Mouse (Mus musculus) liver, embryonic 16.5 days (tissue): Measurements from ENCODE around the gene Sorbs1. TPM values are rescaled to one million over a fixed set of nuclear protein-coding genes. Genes with fewer than 3 reads are reported as not detected.

Source experiments
- ATAC-seq: fragments of 200-750 bp; cut with Nextera tagmentation; 2 replicates; pipeline ENCODE4 v1.8.0; 2017; ENCODE audit warnings: low read depth, mild to moderate bottlenecking, moderate number of reproducible peaks, moderate library complexity
- H3K27ac ChIP-seq: fragments of 300-500 bp; sonication (generic); 2 replicates; pipeline ENCODE4 v1.5.1; 2014; ENCODE audit warnings: mild to moderate bottlenecking, low read length
- H3K27me3 ChIP-seq: fragments of 300-500 bp; sonication (generic); 2 replicates; pipeline ENCODE4 v1.6.1; 2014; ENCODE audit warnings: low read depth, low read length, mixed read lengths; ENCODE audit not compliant: control insufficient read depth, insufficient read depth
- H3K36me3 ChIP-seq: fragments of 300-500 bp; sonication (generic); 2 replicates; pipeline ENCODE4 v1.6.1; 2014; ENCODE audit warnings: mild to moderate bottlenecking; ENCODE audit not compliant: control insufficient read depth, insufficient read depth
- H3K4me1 ChIP-seq: fragments of 300-500 bp; sonication (generic); 2 replicates; pipeline ENCODE4 v1.6.1; 2014; ENCODE audit warnings: low read depth, low read length, mixed read lengths; ENCODE audit not compliant: control insufficient read depth
- H3K4me2 ChIP-seq: fragments of 300-500 bp; sonication (generic); 2 replicates; pipeline ENCODE4 v1.6.1; 2014; ENCODE audit warnings: low read depth, low read length, mixed read lengths
- H3K4me3 ChIP-seq: fragments of 300-500 bp; sonication (generic); 2 replicates; pipeline ENCODE4 v1.5.1; 2014; ENCODE audit warnings: low read depth, mild to moderate bottlenecking, low read length
- H3K9ac ChIP-seq: fragments of 300-500 bp; sonication (generic); 2 replicates; pipeline ENCODE4 v1.6.1; 2014; ENCODE audit warnings: low read depth, low read length
- H3K9me3 ChIP-seq: fragments of 300-500 bp; sonication (generic); replicated peaks from 2 replicates; pipeline ENCODE4 v1.6.1; 2016; ENCODE audit warnings: low read length; ENCODE audit not compliant: control insufficient read depth
- WGBS: fragments of 180-500 bp; shearing (Covaris S2); extraction: QIAGEN DNeasy Blood & Tissue Kit; methylation state at CpG from one replicate; pipeline ENCODE4 v1.1.7; 2014; ENCODE audit not compliant: insufficient replicate concordance; 5-methylcytosine and 5-hydroxymethylcytosine counted together
- polyA plus RNA-seq: library from polyadenylated mRNA; unstranded; fragments of >200 nt; fragmentation: Nextera tagmentation; extraction: Ambion mirVana; gene quantifications from 2 replicates; pipeline ENCODE4 v1.2.1, GENCODE M21; 2015

Sorbs1 gene
- polyA plus RNA-seq, 1 experiment from 2014 or later = 39.6 TPM

GRCm38 (mm10) chr19:40407186-40407585, 106.4 kb downstream of the Sorbs1 start:
- no peaks in the 10 kb centered on the region for H3K27me3 ChIP-seq
- ATAC-seq = no peak
- H3K4me3 ChIP-seq = no peak overlapping the region
- peaks cover 4% of the 10 kb centered on the region; the same call in 1 of the 2 replicates for H3K4me1 ChIP-seq
- no peaks in the 10 kb centered on the region for H3K36me3 ChIP-seq
- H3K27ac ChIP-seq = no peak overlapping the region
- no peak overlapping the region for H3K9ac ChIP-seq
- WGBS = 65% methylated on average over 2 of the region's 2 CpGs
- H3K9me3 ChIP-seq = no peaks in the 10 kb centered on the region
- no peak overlapping the region for H3K4me2 ChIP-seq

- Histone ChIP-seq H3K9me3 (no peaks in the 10 kb centered on the region), H3K36me3 (no peaks in the 10 kb centered on the region), H3K27ac (no peak overlapping the region), H3K4me1 (peaks cover 4% of the 10 kb centered on the region; the same call in 1 of the 2 replicates), H3K27me3 (no peaks in the 10 kb centered on the region), H3K4me3 (no peak overlapping the region), H3K4me2 (no peak overlapping the region), H3K9ac (no peak overlapping the region)
- WGBS = 85% methylated on average over 8 of the region's 8 CpGs
- no peak for ATAC-seq
Observed at GRCm38 (mm10) chr19:40406661-40407060, 106.9 kb downstream of the Sorbs1 start.

GRCm38 (mm10) chr19:40405808-40406207, 107.8 kb downstream of the Sorbs1 start:
- no peak for ATAC-seq
- Histone ChIP-seq H3K9me3 (no peaks in the 10 kb centered on the region), H3K27me3 (no peaks in the 10 kb centered on the region), H3K9ac (no peak overlapping the region), H3K4me2 (no peak overlapping the region), H3K27ac (no peak overlapping the region), H3K36me3 (no peaks in the 10 kb centered on the region), H3K4me1 (peaks cover 4% of the 10 kb centered on the region; the same call in 1 of the 2 replicates), H3K4me3 (no peak overlapping the region)
- WGBS = 38% methylated on average over 11 of the region's 11 CpGs

- Histone ChIP-seq H3K9me3 (no peaks in the 10 kb centered on the region), H3K27ac (no peak overlapping the region), H3K4me3 (no peak overlapping the region), H3K4me2 (no peak overlapping the region), H3K4me1 (peaks cover 4% of the 10 kb centered on the region; the same call in 1 of the 2 replicates), H3K9ac (no peak overlapping the region), H3K36me3 (no peaks in the 10 kb centered on the region), H3K27me3 (no peaks in the 10 kb centered on the region)
- no peak for ATAC-seq
- 45% methylated on average over 2 of the region's 2 CpGs for WGBS
Observed at GRCm38 (mm10) chr19:40404582-40404981, 109.0 kb downstream of the Sorbs1 start.

GRCm38 (mm10) chr19:40403999-40404398, 109.6 kb downstream of the Sorbs1 start:
- Histone ChIP-seq H3K27ac (no peak overlapping the region), H3K36me3 (no peaks in the 10 kb centered on the region), H3K9me3 (no peaks in the 10 kb centered on the region), H3K4me3 (no peak overlapping the region), H3K4me2 (no peak overlapping the region), H3K9ac (no peak overlapping the region), H3K4me1 (peaks cover 4% of the 10 kb centered on the region; the same call in 1 of the 2 replicates), H3K27me3 (no peaks in the 10 kb centered on the region)
- 78% methylated on average over 4 of the region's 4 CpGs for WGBS
- no peak for ATAC-seq

GRCm38 (mm10) chr19:40402155-40402963, 111.2 kb downstream of the Sorbs1 start:
- ATAC-seq = peak; percentile 22; the same call in 1 of the 2 replicates
- Histone ChIP-seq H3K4me1 (peaks cover 4% of the 10 kb centered on the region; the same call in 1 of the 2 replicates), H3K9ac (no peak overlapping the region), H3K9me3 (no peaks in the 10 kb centered on the region), H3K36me3 (no peaks in the 10 kb centered on the region), H3K4me2 (no peak overlapping the region), H3K27me3 (no peaks in the 10 kb centered on the region), H3K4me3 (no peak overlapping the region), H3K27ac (peak overlapping the region; percentile 23; the same call in 1 of the 2 replicates)
- WGBS = 46% methylated on average over 15 of the region's 15 CpGs

- Histone ChIP-seq H3K4me2 (no peak overlapping the region), H3K27ac (peak overlapping the region; percentile 43), H3K9ac (no peak overlapping the region), H3K27me3 (no peaks in the 10 kb centered on the region), H3K9me3 (no peaks in the 10 kb centered on the region), H3K4me3 (no peak overlapping the region), H3K36me3 (no peaks in the 10 kb centered on the region), H3K4me1 (peaks cover 4% of the 10 kb centered on the region; the same call in 1 of the 2 replicates)
- ATAC-seq = peak; percentile 83
- WGBS = 55% methylated on average over 7 of the region's 7 CpGs
Observed at GRCm38 (mm10) chr19:40401213-40401612, 112.4 kb downstream of the Sorbs1 start.

- Histone ChIP-seq H3K27ac (no peak overlapping the region), H3K9ac (no peak overlapping the region), H3K9me3 (no peaks in the 10 kb centered on the region), H3K36me3 (no peaks in the 10 kb centered on the region), H3K27me3 (no peaks in the 10 kb centered on the region), H3K4me1 (peaks cover 4% of the 10 kb centered on the region; the same call in 1 of the 2 replicates), H3K4me3 (no peak overlapping the region), H3K4me2 (no peak overlapping the region)
- 77% methylated on average over 11 of the region's 11 CpGs for WGBS
- ATAC-seq = no peak
Observed at GRCm38 (mm10) chr19:40400426-40401030, 113.1 kb downstream of the Sorbs1 start.
